Mouse (Mus musculus): ENCODE data around the gene Usp48.

GRCm38 (mm10) chr4:137700960-137701359 is 107.4 kb downstream of the Usp48 start:
- TF ChIP-seq HCFC1 (IDR thresholded peaks at IDR 0.05; ENCODE audit: low read depth, low read length) = no peak
- no peak for TF ChIP-seq CTCF (conservative IDR thresholded peaks at IDR 0.05 in 1 of 2, IDR thresholded peaks at IDR 0.05 in 1 of 2; ENCODE audit: low read depth in 2 of 2, low read length in 2 of 2)
- TF ChIP-seq POLR2A (IDR thresholded peaks at IDR 0.05; ENCODE audit: low read depth, low read length) = no peak
- TF ChIP-seq SIN3A (IDR thresholded peaks at IDR 0.05; ENCODE audit: low read length) = no peak
- TF ChIP-seq UBTF (IDR thresholded peaks at IDR 0.05; ENCODE audit: low read depth, low read length) = no peak
- TF ChIP-seq MEF2A (IDR thresholded peaks at IDR 0.05; ENCODE audit: borderline replicate concordance, low read depth, low read length) = no peak
- TF ChIP-seq MAX (IDR thresholded peaks at IDR 0.05; ENCODE audit: low read length) = no peak
- TF ChIP-seq NELFE (IDR thresholded peaks at IDR 0.05; ENCODE audit: low read depth, low read length) = no peak
- no peak for TF ChIP-seq NRF1 (IDR thresholded peaks at IDR 0.05; ENCODE audit: low read depth, low read length)
- no peak for TF ChIP-seq USF1 (IDR thresholded peaks at IDR 0.05; ENCODE audit: low read depth, low read length)
- TF ChIP-seq EP300 (IDR thresholded peaks at IDR 0.05; ENCODE audit: low read length) = no peak
- no peak for TF ChIP-seq GABPA (IDR thresholded peaks at IDR 0.05; ENCODE audit: insufficient replicate concordance, low read depth, low read length)
- TF ChIP-seq MAZ (IDR thresholded peaks at IDR 0.05; ENCODE audit: low read depth, low read length) = no peak
- no peak for TF ChIP-seq MAFK (IDR thresholded peaks at IDR 0.05; ENCODE audit: insufficient replicate concordance, low read length)
